Mouse (Mus musculus) lung, postnatal 0 days (tissue): ENCODE data around the gene Tekt4. TPM values are rescaled to one million over a fixed set of nuclear protein-coding genes. Genes with fewer than 3 reads are reported as not detected.

Experiments used
- ATAC-seq: fragments of 200-750 bp; cut with Nextera tagmentation; 2 replicates; pipeline ENCODE4 v1.8.0; 2017; ENCODE audit warnings: moderate library complexity
- DNase-seq: peaks from one replicate; pipeline ENCODE4 v3.0.0-alpha.2; 2016; ENCODE audit warnings: low spot score
- H3K27ac ChIP-seq: fragments of 300-500 bp; sonication (generic); 2 replicates; pipeline ENCODE4 v1.5.1; 2014; ENCODE audit warnings: antibody characterized with exemption, mild to moderate bottlenecking, low read length, mixed read lengths
- H3K27me3 ChIP-seq: fragments of 300-500 bp; sonication (generic); replicated peaks from 2 replicates; pipeline ENCODE4 v1.6.1; 2014; ENCODE audit warnings: low read length, mixed read lengths; ENCODE audit not compliant: insufficient read depth
- H3K36me3 ChIP-seq: fragments of 300-500 bp; sonication (generic); 2 replicates; pipeline ENCODE4 v1.6.1; 2014; ENCODE audit warnings: low read length, mixed read lengths; ENCODE audit not compliant: insufficient read depth
- H3K4me1 ChIP-seq: fragments of 300-500 bp; sonication (generic); 2 replicates; pipeline ENCODE4 v1.6.1; 2014; ENCODE audit warnings: antibody characterized with exemption, low read depth, low read length, mixed read lengths; ENCODE audit not compliant: insufficient read depth
- H3K4me2 ChIP-seq: fragments of 300-500 bp; sonication (generic); replicated peaks from 2 replicates; pipeline ENCODE4 v1.6.1; 2014; ENCODE audit warnings: low read depth, mild to moderate bottlenecking, low read length, moderate library complexity, mixed read lengths
- H3K4me3 ChIP-seq: fragments of 300-500 bp; sonication (generic); 2 replicates; pipeline ENCODE4 v1.5.1; 2014; ENCODE audit warnings: low read depth, low read length
- H3K9ac ChIP-seq: fragments of 300-500 bp; sonication (generic); replicated peaks from 2 replicates; pipeline ENCODE4 v1.6.1; 2014; ENCODE audit warnings: low read depth, mild to moderate bottlenecking
- H3K9me3 ChIP-seq: fragments of 300-500 bp; sonication (generic); 2 replicates; pipeline ENCODE4 v1.6.1; 2016; ENCODE audit warnings: low read length, mixed read lengths
- CTCF ChIP-seq: IDR thresholded peaks from 2 replicates; pipeline ENCODE4 v1.5.1; 2016; ENCODE audit warnings: antibody characterized with exemption, mild to moderate bottlenecking
- EP300 ChIP-seq: IDR thresholded peaks from 2 replicates; pipeline ENCODE4 v1.6.1; 2016; ENCODE audit warnings: antibody characterized with exemption, mild to moderate bottlenecking, control low read depth
- WGBS: fragments of 180-500 bp; shearing (Covaris S2); extraction: QIAGEN DNeasy Blood & Tissue Kit; methylation state at CpG from one replicate; pipeline ENCODE4 v1.1.7; 2014; 5-methylcytosine and 5-hydroxymethylcytosine counted together
- polyA plus RNA-seq: library from polyadenylated mRNA; unstranded; fragments of >200 nt; fragmentation: Nextera tagmentation; extraction: Ambion mirVana; gene quantifications from 2 replicates; pipeline ENCODE4 v1.2.1, GENCODE M21; 2015

Gene Tekt4
- polyA plus RNA-seq, 1 experiment from 2014 or later: 10.3 TPM

- no peak for DNase-seq
- WGBS: 53% methylated on average over 6 of the region's 6 CpGs
- Histone ChIP-seq H3K27me3 (no peaks in the 10 kb centered on the region), H3K4me2 (no peak overlapping the region), H3K9ac (no peak overlapping the region), H3K4me1 (no peaks in the 10 kb centered on the region), H3K36me3 (no peaks in the 10 kb centered on the region), H3K4me3 (no peak overlapping the region), H3K9me3 (no peaks in the 10 kb centered on the region), H3K27ac (no peak overlapping the region)
- no peak for ATAC-seq
- no peak for TF ChIP-seq CTCF
- no peak for TF ChIP-seq EP300
These were observed 44.2 kb upstream of the Tekt4 start for GRCm38 (mm10) chr17:25410180-25410579.

- no peak for DNase-seq
- Histone ChIP-seq H3K27ac (no peak overlapping the region), H3K9ac (no peak overlapping the region), H3K27me3 (no peaks in the 10 kb centered on the region), H3K4me2 (no peak overlapping the region), H3K4me3 (no peak overlapping the region), H3K36me3 (no peaks in the 10 kb centered on the region), H3K4me1 (no peaks in the 10 kb centered on the region), H3K9me3 (no peaks in the 10 kb centered on the region)
- no peak for TF ChIP-seq CTCF
- no peak for TF ChIP-seq EP300
- WGBS: 26% methylated on average over 7 of the region's 7 CpGs
- ATAC-seq: no peak
These were observed 43.6 kb upstream of the Tekt4 start for GRCm38 (mm10) chr17:25410786-25411185.

GRCm38 (mm10) chr17:25411251-25411650 lies 43.2 kb upstream of the Tekt4 start:
- no peak for ATAC-seq
- H3K9me3 ChIP-seq: no peaks in the 10 kb centered on the region
- DNase-seq: no peak
- H3K27me3 ChIP-seq: no peaks in the 10 kb centered on the region
- H3K9ac ChIP-seq: no peak overlapping the region
- H3K36me3 ChIP-seq: no peaks in the 10 kb centered on the region
- H3K4me2 ChIP-seq: no peak overlapping the region
- 55% methylated on average over 4 of the region's 4 CpGs for WGBS
- H3K27ac ChIP-seq: no peak overlapping the region
- no peak for TF ChIP-seq CTCF
- TF ChIP-seq EP300: no peak
- no peaks in the 10 kb centered on the region for H3K4me1 ChIP-seq
- no peak overlapping the region for H3K4me3 ChIP-seq

GRCm38 (mm10) chr17:25414209-25414608 lies 40.2 kb upstream of the Tekt4 start:
- no peak for TF ChIP-seq CTCF
- TF ChIP-seq EP300: no peak
- H3K9ac ChIP-seq: no peak overlapping the region
- no peaks in the 10 kb centered on the region for H3K27me3 ChIP-seq
- DNase-seq: peak; percentile 9
- no peaks in the 10 kb centered on the region for H3K4me1 ChIP-seq
- no peaks in the 10 kb centered on the region for H3K36me3 ChIP-seq
- H3K27ac ChIP-seq: no peak overlapping the region
- WGBS: 44% methylated on average over 4 of the region's 4 CpGs
- no peak overlapping the region for H3K4me2 ChIP-seq
- no peak overlapping the region for H3K4me3 ChIP-seq
- ATAC-seq: peak; percentile 47
- no peaks in the 10 kb centered on the region for H3K9me3 ChIP-seq

GRCm38 (mm10) chr17:25414917-25415316 lies 39.5 kb upstream of the Tekt4 start:
- DNase-seq (no peak), ATAC-seq (no peak)
- Histone ChIP-seq H3K9me3 (no peaks in the 10 kb centered on the region), H3K4me1 (no peaks in the 10 kb centered on the region), H3K27me3 (no peaks in the 10 kb centered on the region), H3K4me3 (no peak overlapping the region), H3K27ac (no peak overlapping the region), H3K9ac (no peak overlapping the region), H3K4me2 (no peak overlapping the region), H3K36me3 (no peaks in the 10 kb centered on the region)
- TF ChIP-seq EP300: no peak
- TF ChIP-seq CTCF: no peak
- WGBS: 36% methylated on average over 3 of the region's 3 CpGs

GRCm38 (mm10) chr17:25415421-25415913 lies 38.9 kb upstream of the Tekt4 start:
- no peak for TF ChIP-seq EP300
- TF ChIP-seq CTCF: no peak
- WGBS: 13% methylated on average over 5 of the region's 6 CpGs
- no peaks in the 10 kb centered on the region for H3K9me3 ChIP-seq
- no peak overlapping the region for H3K9ac ChIP-seq
- H3K27me3 ChIP-seq: no peaks in the 10 kb centered on the region
- no peaks in the 10 kb centered on the region for H3K4me1 ChIP-seq
- H3K4me3 ChIP-seq: no peak overlapping the region
- no peak overlapping the region for H3K4me2 ChIP-seq
- DNase-seq (no peak), ATAC-seq (peak; percentile 23; the same call in 1 of the 2 replicates)
- no peak overlapping the region for H3K27ac ChIP-seq
- no peaks in the 10 kb centered on the region for H3K36me3 ChIP-seq

GRCm38 (mm10) chr17:25416219-25416618 lies 38.2 kb upstream of the Tekt4 start:
- Histone ChIP-seq H3K4me2 (no peak overlapping the region), H3K36me3 (no peaks in the 10 kb centered on the region), H3K27ac (no peak overlapping the region), H3K4me3 (no peak overlapping the region), H3K9ac (no peak overlapping the region), H3K4me1 (no peaks in the 10 kb centered on the region), H3K9me3 (no peaks in the 10 kb centered on the region), H3K27me3 (no peaks in the 10 kb centered on the region)
- ATAC-seq (peak; percentile 43), DNase-seq (peak; percentile 10)
- 21% methylated on average over 3 of the region's 3 CpGs for WGBS
- TF ChIP-seq EP300 (no peak), CTCF (no peak)
